Mouse (Mus musculus): ENCODE measurements around the gene Znrf4.
"Not testable (repeated sequence)": the region's sequence is repeated elsewhere in the genome, so short reads cannot be mapped to it uniquely, and the experiment has no call there.

Znrf4 gene

DNA sequence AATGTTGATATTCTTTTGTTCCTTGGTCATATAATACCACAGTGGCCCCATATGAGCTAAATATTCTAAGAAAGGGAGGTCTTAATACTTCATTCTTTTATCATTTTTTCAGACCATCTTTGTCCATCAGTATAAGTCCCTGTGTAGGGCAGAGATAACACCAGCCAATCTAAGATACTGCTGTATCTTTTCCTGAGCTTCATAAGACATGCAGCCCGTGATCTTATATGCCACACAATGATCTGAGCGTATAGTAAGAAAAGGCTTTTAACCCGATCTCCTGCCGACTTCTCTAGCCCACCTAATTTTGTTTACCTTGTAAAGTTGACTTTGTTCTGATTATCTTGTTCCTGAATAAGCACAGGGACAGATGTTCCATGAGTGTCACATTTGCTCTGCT, 12.7 kb upstream of the Znrf4 start:
- DNase-seq (ENCODE audit: inconsistent ontology term) = no peak

DNA sequence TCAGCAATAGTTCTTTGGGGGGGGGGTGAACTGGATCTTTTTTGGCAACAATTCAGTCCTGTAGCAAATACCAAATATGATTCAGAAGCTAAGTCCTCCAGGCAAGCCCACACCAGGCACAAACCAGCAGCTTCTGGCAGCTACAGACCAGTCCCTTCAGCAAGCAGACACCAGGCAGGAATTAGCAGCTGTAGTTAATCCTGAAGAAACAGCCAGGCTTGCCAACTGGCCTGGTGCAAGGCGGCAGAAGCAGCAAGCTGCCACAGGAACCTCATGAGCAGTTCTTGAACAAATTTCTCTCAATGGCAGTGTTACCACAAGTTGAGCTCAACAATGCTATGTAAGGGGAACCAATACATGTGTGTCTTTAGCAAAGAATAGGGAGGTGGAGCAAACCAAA, 10.5 kb upstream of the Znrf4 start:
- no peak for DNase-seq (ENCODE audit: inconsistent ontology term)

DNA sequence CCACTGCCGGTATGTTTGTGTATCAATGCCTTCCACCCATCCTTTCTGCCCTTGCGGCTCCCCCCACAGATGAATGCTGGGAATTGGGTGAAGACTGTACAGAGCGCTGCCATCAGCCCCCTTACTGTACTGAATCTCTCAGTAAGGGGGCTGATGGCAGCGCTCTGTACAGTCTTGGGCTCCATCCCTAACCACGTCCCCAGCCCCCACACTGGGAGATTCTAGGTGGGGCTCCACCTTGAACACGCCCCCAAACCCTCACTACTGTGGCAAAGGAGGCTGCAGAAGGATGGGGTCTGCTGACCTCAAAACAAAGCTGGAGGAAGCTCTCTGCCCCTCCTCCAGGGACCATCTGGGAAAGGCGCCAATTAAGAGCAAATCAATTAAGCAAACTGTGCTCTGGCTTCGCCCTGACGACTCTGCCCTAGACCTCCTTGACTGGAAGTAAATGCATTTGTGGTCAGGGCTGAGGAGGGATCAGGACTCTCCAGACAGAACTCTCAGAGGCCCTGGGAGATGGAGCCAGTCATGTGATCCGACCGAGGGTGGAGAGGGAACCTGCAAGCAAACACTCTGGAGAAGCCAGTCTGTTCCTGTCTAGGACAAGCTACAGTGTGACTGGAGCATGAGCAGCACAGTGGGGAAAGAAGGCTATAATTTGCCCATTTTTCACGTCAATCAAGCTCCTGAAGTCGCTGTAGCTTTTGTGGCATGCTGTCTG, 3.6 kb upstream of the Znrf4 start:
- peak; percentile 14 for DNase-seq (ENCODE audit: inconsistent ontology term)

DNA sequence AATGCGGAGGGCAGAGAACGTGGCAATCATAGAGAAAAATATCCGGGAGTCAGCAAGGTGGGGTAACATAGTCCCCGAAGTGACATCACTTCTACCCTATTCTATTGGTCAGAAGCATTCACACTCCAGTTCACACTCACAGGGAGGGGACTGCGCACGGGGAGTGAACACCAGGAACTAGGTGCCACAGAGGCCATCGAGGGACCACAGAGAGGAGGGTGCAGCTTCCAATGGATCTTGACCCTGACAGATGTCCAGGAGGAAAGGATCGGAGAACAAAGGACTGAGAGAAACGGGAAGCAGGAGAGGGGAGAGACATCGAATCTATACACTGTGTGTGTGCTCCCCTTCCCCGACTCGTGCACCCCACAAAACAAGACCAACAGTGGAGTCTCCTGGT, 2.7 kb upstream of the Znrf4 start:
- no peak for DNase-seq (ENCODE audit: inconsistent ontology term)

DNA sequence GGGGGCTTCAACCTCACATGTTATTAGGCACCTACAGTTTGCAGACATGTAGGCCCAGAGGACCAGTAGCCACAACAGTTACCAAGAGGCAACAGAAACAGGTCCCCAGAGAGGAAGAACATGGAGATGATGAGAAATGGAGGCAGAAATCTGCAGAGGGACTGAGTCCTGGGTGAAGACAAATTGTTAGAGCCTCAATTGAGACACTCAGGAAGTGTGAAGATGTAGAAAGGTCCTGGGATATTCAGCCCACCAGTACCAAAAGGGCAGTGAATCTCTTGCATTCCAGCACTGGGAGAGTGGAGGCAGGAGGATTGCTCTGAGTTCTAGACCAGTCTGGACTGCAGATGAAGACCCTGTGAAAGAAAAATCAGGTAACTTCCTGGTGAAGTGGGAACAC, 2.1 kb upstream of the Znrf4 start:
- DNase-seq (ENCODE audit: inconsistent ontology term) = no peak

DNA sequence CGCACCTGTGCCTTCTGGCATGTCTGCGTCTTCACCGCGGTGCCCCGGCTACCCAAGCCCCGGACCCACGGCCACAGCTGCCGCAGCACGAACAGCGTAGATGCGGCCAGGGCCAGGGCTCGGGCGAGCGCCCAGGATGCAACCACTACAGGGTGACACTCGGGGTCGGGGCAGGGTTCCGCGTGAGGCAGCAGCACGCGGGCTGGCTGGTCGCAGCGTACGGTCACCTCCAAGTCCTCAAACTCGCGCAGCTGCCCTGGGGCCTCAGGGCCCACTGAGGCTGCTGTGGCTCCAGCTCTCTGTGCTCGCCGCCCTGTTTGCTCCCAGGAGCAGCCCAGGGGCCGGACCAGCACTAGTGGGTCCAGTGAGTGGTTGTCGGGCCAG, 532 bp downstream of the Znrf4 start:
- no peak for DNase-seq (ENCODE audit: inconsistent ontology term)

DNA sequence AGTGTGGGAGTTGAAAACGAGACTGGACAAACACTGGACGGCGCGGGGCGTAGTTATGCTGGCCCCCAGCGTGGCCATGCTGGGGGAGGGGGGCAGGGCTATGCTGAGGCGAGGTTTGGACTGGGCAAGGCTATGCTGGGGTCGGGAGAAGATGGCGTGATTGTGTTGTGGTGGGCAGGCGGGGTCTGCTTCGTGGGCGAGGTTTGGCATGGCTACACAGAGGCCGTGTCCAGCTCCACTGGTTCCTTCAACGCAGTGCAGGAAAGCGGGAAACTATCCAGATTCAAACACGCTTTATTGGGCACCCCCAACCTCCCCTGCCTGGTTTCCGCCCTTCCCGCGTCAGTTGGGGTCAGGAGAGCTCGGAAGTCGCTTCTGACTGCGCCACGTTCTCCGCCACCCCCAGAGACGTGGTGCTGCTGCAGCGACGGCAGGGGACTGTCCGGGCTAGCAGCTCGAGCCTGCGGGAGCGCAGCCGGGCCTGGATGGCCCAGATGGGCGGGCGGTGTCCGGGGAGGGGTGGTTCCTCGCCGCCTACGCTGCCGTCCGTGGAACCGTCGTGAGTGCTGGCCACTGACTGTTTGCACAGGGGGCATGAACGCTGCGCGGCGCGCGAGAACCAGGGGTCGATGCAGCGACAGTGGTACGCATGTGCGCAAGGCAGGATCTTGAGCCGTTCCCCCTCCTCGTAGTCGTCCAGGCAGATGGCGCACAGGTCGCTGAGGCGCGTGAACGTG, 1.1 kb downstream of the Znrf4 start:
- no peak for DNase-seq (ENCODE audit: inconsistent ontology term)

DNA sequence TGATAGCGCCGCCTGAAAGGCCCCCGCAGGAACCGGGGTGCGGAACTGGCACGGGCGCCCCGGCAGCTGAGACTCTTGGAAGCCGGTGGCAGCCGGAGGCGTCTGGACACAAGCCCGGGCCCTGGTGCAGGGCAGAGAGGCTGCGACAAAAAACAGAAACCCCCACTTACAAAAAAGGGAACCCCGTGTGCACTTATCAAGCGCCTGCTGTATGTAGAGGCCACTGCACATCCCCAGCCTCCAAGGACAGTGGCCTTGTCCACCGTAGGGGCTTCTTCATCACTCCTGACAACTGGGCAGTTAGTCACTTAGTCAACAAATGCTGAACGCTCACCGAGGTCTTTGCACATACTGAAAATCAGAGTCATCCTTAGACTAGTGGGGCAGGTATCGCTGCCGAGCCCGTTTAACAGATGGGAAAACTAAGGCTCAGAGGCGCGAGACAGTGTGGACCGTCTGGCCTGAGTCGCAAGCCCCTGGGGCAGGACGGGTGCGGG, 1.7 kb downstream of the Znrf4 start:
- DNase-seq (ENCODE audit: inconsistent ontology term) = peak; percentile 31

DNA sequence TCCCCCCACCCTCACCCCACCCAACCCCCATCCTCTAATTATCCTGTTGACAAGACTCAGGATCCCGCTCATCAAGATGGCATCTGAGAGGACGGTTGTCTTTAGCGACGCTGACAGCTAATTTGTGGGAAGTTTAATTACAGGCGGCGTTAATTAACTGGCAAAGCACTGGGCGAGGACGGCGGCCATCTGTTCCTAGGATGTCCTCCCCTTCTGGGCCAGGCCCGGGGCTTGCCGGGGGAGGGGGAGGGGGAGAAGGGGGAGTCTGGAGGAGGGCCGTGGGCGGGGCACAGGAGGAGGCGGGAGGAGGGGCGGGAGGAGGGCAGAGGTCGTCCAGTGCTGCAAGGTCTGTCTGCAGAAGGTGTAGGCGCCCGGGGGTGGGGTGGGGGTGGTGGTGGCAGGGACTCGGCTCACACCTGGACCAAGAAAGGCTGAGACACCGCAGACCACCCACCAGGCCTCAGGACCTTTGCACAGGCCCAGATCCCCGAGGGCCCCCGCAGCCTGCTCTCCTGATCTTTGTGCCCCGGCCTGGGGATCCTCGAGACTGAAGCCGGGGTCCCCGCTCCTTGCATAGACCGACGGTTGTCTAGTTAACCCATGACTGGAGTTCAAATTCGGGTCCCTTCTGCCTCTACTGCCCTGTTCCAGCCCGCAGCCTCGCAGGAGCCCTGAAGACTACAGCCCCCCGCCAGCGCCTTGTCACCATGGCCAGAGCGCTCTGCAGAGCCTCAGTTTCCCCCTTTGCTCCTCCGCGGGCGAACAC, 2.3 kb downstream of the Znrf4 start:
- peak; percentile 75 for DNase-seq (ENCODE audit: inconsistent ontology term)

DNA sequence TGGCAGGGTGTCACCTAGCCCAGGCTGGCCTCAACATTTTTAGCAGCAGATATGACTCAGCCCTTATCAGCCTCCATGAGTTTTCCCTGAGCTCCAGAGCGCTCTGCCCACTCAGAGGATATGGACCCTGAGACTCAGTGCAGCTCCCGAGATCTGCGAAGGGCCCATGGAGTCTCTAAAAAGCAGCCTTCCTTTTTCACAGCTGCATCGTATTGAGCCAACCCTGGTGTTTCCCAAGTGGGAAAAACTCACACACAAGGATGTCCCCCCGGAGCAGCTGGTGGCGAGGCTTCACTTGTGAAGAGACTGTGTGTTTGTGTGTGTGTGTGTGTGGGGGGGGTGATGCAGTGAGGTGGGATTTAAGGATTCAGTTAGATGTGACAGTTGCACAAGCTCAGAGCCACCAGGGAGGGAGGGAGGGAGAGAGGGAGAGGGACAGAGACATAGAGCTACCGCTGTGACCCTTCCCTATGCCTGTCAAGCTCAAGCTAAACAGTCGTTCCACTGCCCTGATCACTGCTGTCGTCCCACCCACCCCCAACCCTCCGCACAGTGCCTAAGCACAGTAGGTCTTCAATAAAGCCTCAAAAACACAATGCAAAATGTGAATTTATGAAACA, 3.1 kb downstream of the Znrf4 start:
- no peak for DNase-seq (ENCODE audit: inconsistent ontology term)

DNA sequence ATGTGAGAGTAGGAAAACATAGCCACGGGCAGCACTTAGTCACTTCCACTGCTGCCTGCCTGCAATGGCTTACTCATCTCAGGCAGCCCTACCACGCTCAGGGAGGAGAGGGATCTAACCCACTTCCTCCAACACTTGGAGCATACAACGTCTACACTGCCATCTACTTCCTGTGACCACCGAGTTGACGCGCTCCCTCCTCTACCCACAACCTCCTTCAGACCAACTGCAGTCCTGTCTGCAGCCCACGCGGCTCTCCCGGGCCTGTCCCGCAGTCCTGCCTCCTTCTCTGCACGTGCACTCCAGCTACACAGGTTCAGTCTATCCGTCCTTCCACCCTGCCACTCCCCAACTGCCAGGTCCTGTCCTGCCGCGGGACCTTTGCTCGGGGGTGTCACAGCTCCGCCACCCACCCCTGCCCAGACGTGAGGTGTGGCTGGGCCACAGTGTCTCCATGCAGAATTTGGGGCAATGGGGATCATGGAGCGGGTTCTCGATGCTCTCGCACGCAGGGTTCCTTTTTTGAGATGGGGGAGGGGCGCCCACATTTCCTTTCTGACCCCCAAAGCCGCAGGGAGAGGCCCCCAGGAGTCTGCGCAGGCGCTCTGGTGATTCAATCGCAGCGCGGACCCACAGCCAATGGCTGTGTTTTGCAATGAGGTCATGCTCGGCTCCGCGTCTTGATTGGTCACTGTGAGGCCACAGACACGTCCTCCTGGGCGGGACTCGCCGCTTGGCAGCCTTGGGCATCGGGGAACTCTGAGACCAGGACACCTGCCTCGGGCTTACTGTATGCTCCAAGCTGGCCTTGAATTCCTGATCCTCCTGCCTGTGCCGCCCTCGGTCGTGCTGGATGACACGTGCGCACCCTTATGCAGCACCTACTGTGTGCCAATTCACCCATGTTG, 4.8 kb downstream of the Znrf4 start:
- peak; percentile 94 for DNase-seq (ENCODE audit: inconsistent ontology term)

DNA sequence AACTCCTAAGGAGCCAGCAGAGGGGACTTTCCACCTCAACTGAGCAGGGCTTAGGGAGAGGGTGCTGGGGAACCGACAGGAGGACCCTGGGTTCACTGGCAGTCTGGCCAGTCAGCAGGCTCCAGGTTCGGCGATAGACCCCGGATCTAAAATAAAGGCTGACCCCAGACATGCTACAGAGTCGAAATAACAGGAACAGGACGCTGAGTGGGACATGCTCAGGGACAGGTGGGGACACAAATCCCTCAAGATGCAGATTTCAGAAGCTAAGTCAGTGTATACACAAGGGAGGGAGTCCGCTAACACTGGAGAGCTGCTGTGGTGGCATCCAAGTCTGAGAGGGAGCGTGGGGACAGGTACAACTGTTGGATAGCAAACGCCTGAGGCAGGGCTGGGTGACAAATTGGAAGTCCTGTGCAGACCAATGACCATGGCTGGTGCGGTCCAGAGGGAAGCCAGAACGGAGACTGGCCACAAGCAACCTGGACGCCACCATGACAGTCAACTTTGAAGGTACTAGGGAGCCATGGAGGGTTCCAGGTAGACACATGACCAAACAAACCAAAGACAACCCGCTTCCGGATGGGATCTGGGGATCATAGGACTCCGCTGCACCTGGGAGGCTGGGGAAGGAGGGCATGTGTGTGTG, 5.7 kb downstream of the Znrf4 start:
- DNase-seq (ENCODE audit: inconsistent ontology term) = no peak

DNA sequence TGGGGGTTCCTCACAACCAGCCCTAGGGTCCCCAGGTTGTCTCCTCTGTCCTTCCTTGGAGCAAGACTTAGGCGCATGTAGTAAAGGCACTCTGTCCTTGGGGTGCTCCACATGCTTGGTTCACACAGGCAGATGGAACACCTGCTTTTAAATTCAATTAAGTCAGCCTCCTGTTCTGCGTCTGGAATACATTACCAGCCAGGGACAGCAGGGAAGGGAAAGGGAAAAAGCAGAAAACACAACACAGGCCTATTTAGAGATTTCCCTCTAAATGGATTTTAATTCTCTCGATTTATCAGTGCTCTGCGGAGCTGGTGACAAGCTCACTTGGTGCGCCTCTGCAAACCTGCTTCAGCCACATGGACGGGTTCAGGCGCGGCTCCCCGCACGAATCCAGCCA, 6.8 kb downstream of the Znrf4 start:
- DNase-seq (ENCODE audit: inconsistent ontology term) = no peak

DNA sequence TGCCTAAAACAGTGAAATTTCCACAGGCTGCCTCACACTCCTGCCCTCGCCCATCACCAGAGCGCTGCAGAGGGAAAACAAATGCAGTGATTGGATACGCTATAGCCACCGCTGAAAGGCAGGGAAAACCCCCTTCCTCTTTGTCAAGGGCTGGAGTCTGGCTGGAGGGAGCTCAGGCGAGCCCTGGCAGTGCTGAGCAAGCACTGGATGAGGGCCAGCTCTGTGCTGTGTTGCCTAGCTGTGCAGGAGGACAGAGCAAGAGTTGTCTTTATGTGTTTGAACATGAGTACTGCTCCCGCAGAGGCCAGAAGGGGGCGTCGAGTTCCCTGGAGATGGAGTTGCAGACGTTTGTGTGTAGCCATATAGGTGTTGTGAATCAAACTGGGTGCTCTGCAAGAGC, 9.7 kb downstream of the Znrf4 start:
- peak; percentile 42 for DNase-seq (ENCODE audit: inconsistent ontology term)

DNA sequence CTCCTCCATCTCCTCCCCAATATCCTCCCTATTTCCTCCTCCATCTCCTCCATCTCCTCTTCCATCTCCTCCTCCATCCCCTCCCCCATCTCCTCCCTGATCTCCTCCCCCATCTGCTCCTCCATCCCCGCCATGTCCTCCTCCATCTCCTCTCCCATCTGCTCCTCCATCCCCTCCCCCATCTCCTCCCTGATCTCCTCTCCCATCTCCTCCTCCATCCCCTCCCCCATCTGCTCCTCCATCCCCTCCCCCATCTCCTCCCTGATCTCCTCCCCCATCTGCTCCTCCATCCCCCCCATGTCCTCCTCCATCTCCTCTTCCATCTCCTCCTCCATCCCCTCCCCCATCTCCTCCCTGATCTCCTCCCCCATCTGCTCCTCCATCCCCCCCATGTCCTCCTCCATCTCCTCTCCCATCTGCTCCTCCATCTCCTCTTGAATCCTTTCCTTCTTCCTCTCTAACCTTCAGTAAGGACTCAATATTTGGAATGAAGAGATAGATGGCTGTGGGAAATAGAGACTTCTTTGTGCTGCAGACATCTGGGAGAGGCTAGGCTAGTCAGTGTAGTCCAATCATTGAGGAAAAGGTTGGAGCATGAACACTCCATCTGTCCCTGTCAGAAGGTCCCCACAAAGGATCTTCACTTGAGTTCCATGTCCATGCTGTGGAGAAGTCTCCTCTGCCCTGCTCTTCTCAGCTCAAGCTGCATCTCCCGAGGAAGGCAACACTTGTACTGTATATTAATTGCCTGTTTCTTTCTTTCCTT, 10.4 kb downstream of the Znrf4 start:
- not testable (repeated sequence) for DNase-seq (ENCODE audit: inconsistent ontology term)

DNA sequence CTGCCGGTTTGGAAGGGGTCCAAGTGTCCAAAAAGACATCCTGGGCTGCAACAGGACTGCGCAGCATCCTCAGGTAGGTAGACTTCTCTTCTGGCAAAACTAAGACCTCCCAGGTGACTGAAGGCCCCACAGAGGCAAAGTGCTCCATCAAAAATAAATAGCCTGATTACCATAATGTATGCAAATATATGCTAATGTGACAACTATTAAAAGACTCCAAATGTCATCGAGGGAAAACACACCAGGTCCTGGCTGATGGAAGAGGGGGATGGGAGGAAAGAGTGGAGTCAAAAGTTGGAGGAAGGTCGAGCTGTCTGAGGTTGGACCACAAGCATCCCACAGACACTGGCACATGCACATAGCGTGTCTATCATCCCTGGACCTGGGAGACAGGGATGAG, 13.0 kb downstream of the Znrf4 start:
- no peak for DNase-seq (ENCODE audit: inconsistent ontology term)

DNA sequence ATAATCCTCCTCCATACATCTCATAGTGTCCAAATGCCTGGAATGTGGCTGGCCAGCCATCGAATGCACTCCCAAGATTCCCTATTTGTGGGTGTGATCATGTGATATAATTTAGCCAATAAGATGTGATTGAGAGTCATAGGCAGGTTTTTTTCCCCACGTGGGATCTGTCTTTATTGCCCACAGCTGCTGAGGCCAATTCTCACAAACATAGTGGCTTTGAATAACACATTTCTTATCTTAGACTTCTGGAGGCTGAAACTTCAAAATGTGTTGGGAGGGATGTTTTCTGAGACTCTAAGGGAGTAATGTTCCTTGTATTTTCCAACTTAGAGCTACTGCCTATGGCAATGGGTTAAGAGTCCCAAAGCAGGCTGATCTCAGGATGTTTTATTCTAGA, 17.8 kb downstream of the Znrf4 start:
- no peak for DNase-seq (ENCODE audit: inconsistent ontology term)

DNA sequence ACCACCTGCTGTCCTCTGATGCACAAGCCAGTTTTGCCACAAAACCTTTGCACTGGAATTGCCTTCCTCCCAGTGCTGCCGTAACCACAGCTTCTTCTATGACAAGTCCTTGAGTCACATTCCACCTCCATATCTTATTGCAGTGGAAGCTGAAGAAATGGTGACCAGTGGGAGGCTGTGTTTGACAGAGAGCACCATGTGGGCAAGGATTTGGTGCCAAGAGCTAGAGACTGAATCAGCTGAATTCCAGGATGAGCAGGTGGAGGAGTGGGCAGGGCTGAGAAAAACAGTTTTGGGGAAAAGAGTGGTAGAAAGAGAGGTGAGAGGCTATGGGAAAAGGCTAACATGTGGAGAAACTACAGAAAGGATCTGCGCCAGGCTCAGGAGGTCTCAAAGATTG, 18.4 kb downstream of the Znrf4 start:
- DNase-seq (ENCODE audit: inconsistent ontology term) = no peak

DNA sequence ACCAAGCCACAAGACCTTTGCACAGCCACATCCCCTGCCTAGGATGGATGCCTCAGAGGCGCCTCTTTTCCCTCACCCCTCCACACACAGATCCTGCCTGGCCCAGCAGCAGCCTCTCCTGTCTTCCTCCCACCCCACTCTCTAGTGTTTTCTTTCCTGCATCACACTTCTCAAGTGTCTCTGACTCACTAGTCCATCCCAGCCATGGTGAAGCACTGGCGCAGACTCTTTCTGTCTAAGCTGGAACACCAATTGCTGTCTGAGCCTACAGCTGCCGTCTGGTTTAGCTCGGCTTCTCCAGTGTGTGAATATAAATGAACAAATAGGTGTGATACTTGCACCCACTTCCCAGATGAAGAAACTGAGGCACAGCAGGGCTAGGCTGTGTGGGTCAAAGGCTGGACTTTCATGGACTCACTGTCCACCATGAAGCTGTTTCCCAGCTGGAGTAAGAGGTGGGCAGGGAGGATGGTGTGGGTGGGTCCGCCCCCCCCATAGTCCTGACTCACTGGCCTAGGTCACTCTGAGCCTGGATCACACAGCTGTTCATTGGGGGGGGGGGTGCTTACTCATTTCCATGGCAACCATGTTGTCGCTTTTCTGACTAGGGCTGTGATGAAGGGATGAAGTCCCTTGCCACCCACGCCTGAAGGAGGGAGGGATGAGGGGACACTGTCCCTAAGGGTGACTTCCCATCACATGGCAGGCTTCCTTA, 21.6 kb downstream of the Znrf4 start:
- DNase-seq (ENCODE audit: inconsistent ontology term) = no peak

All from Muller cell, postnatal 12 days (primary cell).